Mouse (Mus musculus) midbrain, embryonic 12.5 days (tissue): ENCODE data around the gene Rnf220. TPM values are rescaled to one million over a fixed set of nuclear protein-coding genes. Genes with fewer than 3 reads are reported as not detected.

Experiments
- ATAC-seq: fragments of 200-750 bp; cut with Nextera tagmentation; 2 replicates; pipeline ENCODE4 v1.8.0; 2017; ENCODE audit warnings: low read depth, moderate TSS enrichment, moderate library complexity; ENCODE audit not compliant: low FRiP score
- H3K27ac ChIP-seq: fragments of 300-500 bp; sonication (generic); replicated peaks from 2 replicates; pipeline ENCODE4 v1.5.1; 2016; ENCODE audit warnings: mild to moderate bottlenecking
- H3K27me3 ChIP-seq: fragments of 300-500 bp; sonication (generic); 2 replicates; pipeline ENCODE4 v1.6.1; 2016; ENCODE audit warnings: mild to moderate bottlenecking
- H3K36me3 ChIP-seq: fragments of 300-500 bp; sonication (generic); 2 replicates; pipeline ENCODE4 v1.6.1; 2016
- H3K4me1 ChIP-seq: fragments of 300-500 bp; sonication (generic); 2 replicates; pipeline ENCODE4 v1.6.1; 2016
- H3K4me2 ChIP-seq: fragments of 300-500 bp; sonication (generic); replicated peaks from 2 replicates; pipeline ENCODE4 v1.6.1; 2016; ENCODE audit warnings: mild to moderate bottlenecking, moderate library complexity
- H3K4me3 ChIP-seq: fragments of 300-500 bp; sonication (generic); 2 replicates; pipeline ENCODE4 v1.5.1; 2016; ENCODE audit warnings: mild to moderate bottlenecking
- H3K9ac ChIP-seq: fragments of 300-500 bp; sonication (generic); replicated peaks from 2 replicates; pipeline ENCODE4 v1.6.1; 2016; ENCODE audit warnings: mild to moderate bottlenecking, moderate library complexity
- H3K9me3 ChIP-seq: fragments of 300-500 bp; sonication (generic); 2 replicates; pipeline ENCODE4 v1.6.1; 2016; ENCODE audit warnings: mild to moderate bottlenecking
- WGBS: fragments of 180-500 bp; shearing (Covaris S2); methylation state at CpG from one replicate; pipeline ENCODE4 v1.1.7; 2016; 5-methylcytosine and 5-hydroxymethylcytosine counted together
- polyA plus RNA-seq: library from polyadenylated mRNA; unstranded; fragments of >200 nt; fragmentation: Nextera tagmentation; extraction: Ambion mirVana; gene quantifications from 2 replicates; pipeline ENCODE4 v1.2.1, GENCODE M21; 2016

Gene Rnf220
- 108 and 118 TPM in 2 replicates for polyA plus RNA-seq

- under 1% methylated on average over 42 of the region's 42 CpGs for WGBS
- Histone ChIP-seq H3K36me3 (no peaks in the 10 kb centered on the region), H3K4me3 (peak within 1 kb of the TSS; percentile 46), H3K4me1 (peaks cover 37% of the 10 kb centered on the region), H3K27me3 (peaks cover 78% of the 10 kb centered on the region), H3K9me3 (0 out of 2 replicates have a peak, but pooled peaks cover under 1% of the 10 kb centered on the region), H3K27ac (peak within 1 kb of the TSS; percentile 87), H3K4me2 (peak within 1 kb of the TSS; percentile 60), H3K9ac (peak within 1 kb of the TSS; percentile 60)
- peak; percentile 96 for ATAC-seq
These were observed at the start of gene Rnf220 for GRCm38 (mm10) chr4:117496482-117497165. Gene Rnf220 (minus strand): TSS chr4:117497052.

- Histone ChIP-seq H3K4me2 (no peak overlapping the region), H3K9me3 (no peaks in the 10 kb centered on the region), H3K36me3 (no peaks in the 10 kb centered on the region), H3K9ac (no peak overlapping the region), H3K4me3 (no peak overlapping the region), H3K27ac (no peak overlapping the region), H3K4me1 (peaks cover 13% of the 10 kb centered on the region), H3K27me3 (0 out of 2 replicates have a peak, but pooled peaks cover 9% of the 10 kb centered on the region)
- WGBS = 89% methylated on average over 6 of the region's 6 CpGs
- no peak for ATAC-seq
These were observed 49.8 kb upstream of the Rnf220 start for GRCm38 (mm10) chr4:117546616-117547015.

- 0 out of 2 replicates have a peak, but pooled peaks cover 9% of the 10 kb centered on the region for H3K27me3 ChIP-seq
- H3K4me2 ChIP-seq = no peak overlapping the region
- H3K27ac ChIP-seq = no peak overlapping the region
- H3K36me3 ChIP-seq = no peaks in the 10 kb centered on the region
- no peaks in the 10 kb centered on the region for H3K9me3 ChIP-seq
- H3K9ac ChIP-seq = no peak overlapping the region
- 92% methylated on average over 3 of the region's 3 CpGs for WGBS
- H3K4me1 ChIP-seq = 0 out of 2 replicates have a peak, but pooled peaks cover 4% of the 10 kb centered on the region
- ATAC-seq = no peak
- H3K4me3 ChIP-seq = no peak overlapping the region
These were observed 48.6 kb upstream of the Rnf220 start for GRCm38 (mm10) chr4:117545448-117545847.

GRCm38 (mm10) chr4:117540571-117540970 lies 43.7 kb upstream of the Rnf220 start:
- no peak overlapping the region for H3K4me3 ChIP-seq
- no peak for ATAC-seq
- 71% methylated on average over 5 of the region's 5 CpGs for WGBS

GRCm38 (mm10) chr4:117539329-117539980 lies 42.6 kb upstream of the Rnf220 start:
- H3K9ac ChIP-seq = no peak overlapping the region
- no peak overlapping the region for H3K4me3 ChIP-seq
- H3K36me3 ChIP-seq = no peaks in the 10 kb centered on the region
- WGBS = 80% methylated on average over 8 of the region's 8 CpGs
- H3K27ac ChIP-seq = no peak overlapping the region
- ATAC-seq = no peak
- no peaks in the 10 kb centered on the region for H3K4me1 ChIP-seq
- peaks cover 20% of the 10 kb centered on the region; the same call in 1 of the 2 replicates for H3K27me3 ChIP-seq
- H3K9me3 ChIP-seq = no peaks in the 10 kb centered on the region
- no peak overlapping the region for H3K4me2 ChIP-seq

More at GRCm38 (mm10) chr4:117540571-117540970, 43.7 kb upstream of the Rnf220 start:
- Histone ChIP-seq H3K9ac (no peak overlapping the region), H3K27ac (no peak overlapping the region), H3K27me3 (peaks cover 20% of the 10 kb centered on the region; the same call in 1 of the 2 replicates), H3K9me3 (no peaks in the 10 kb centered on the region), H3K36me3 (no peaks in the 10 kb centered on the region), H3K4me1 (no peaks in the 10 kb centered on the region), H3K4me2 (no peak overlapping the region)

GRCm38 (mm10) chr4:117537002-117537401 lies 40.1 kb upstream of the Rnf220 start:
- Histone ChIP-seq H3K27me3 (peaks cover 17% of the 10 kb centered on the region), H3K9ac (no peak overlapping the region), H3K4me3 (no peak overlapping the region), H3K4me1 (no peaks in the 10 kb centered on the region), H3K9me3 (no peaks in the 10 kb centered on the region), H3K36me3 (no peaks in the 10 kb centered on the region), H3K27ac (no peak overlapping the region), H3K4me2 (no peak overlapping the region)
- 89% methylated on average over 7 of the region's 7 CpGs for WGBS
- no peak for ATAC-seq

GRCm38 (mm10) chr4:117535496-117536200 lies 38.8 kb upstream of the Rnf220 start:
- peaks cover 27% of the 10 kb centered on the region for H3K27me3 ChIP-seq
- H3K9ac ChIP-seq = no peak overlapping the region
- no peaks in the 10 kb centered on the region for H3K4me1 ChIP-seq
- 49% methylated on average over 9 of the region's 9 CpGs for WGBS
- H3K4me2 ChIP-seq = no peak overlapping the region
- H3K36me3 ChIP-seq = no peaks in the 10 kb centered on the region
- no peak for ATAC-seq
- no peak overlapping the region for H3K4me3 ChIP-seq
- no peaks in the 10 kb centered on the region for H3K9me3 ChIP-seq
- no peak overlapping the region for H3K27ac ChIP-seq

- Histone ChIP-seq H3K27me3 (peaks cover 59% of the 10 kb centered on the region), H3K4me3 (no peak overlapping the region), H3K9me3 (no peaks in the 10 kb centered on the region), H3K36me3 (no peaks in the 10 kb centered on the region), H3K27ac (no peak overlapping the region), H3K4me1 (peaks cover 2% of the 10 kb centered on the region; the same call in 1 of the 2 replicates), H3K4me2 (no peak overlapping the region), H3K9ac (no peak overlapping the region)
- 66% methylated on average over 4 of the region's 4 CpGs for WGBS
- ATAC-seq = no peak
These were observed 33.0 kb upstream of the Rnf220 start for GRCm38 (mm10) chr4:117529843-117530242.

- Histone ChIP-seq H3K36me3 (no peaks in the 10 kb centered on the region), H3K9ac (no peak overlapping the region), H3K4me2 (no peak overlapping the region), H3K27me3 (peaks cover 67% of the 10 kb centered on the region), H3K27ac (no peak overlapping the region), H3K9me3 (no peaks in the 10 kb centered on the region), H3K4me1 (peaks cover 2% of the 10 kb centered on the region; the same call in 1 of the 2 replicates), H3K4me3 (no peak overlapping the region)
- WGBS = 27% methylated on average over 1 of the region's 1 CpGs
- no peak for ATAC-seq
These were observed 31.1 kb upstream of the Rnf220 start for GRCm38 (mm10) chr4:117527952-117528351.

GRCm38 (mm10) chr4:117527116-117527899 lies 30.5 kb upstream of the Rnf220 start:
- peaks cover 70% of the 10 kb centered on the region for H3K27me3 ChIP-seq

GRCm38 (mm10) chr4:117525990-117526389 lies 29.1 kb upstream of the Rnf220 start:
- H3K9me3 ChIP-seq = no peaks in the 10 kb centered on the region
- ATAC-seq = no peak
- H3K9ac ChIP-seq = no peak overlapping the region
- H3K27ac ChIP-seq = no peak overlapping the region
- peaks cover 66% of the 10 kb centered on the region for H3K27me3 ChIP-seq
- H3K36me3 ChIP-seq = no peaks in the 10 kb centered on the region
- 96% methylated on average over 5 of the region's 5 CpGs for WGBS
- no peak overlapping the region for H3K4me2 ChIP-seq
- H3K4me3 ChIP-seq = no peak overlapping the region
- peaks cover 2% of the 10 kb centered on the region; the same call in 1 of the 2 replicates for H3K4me1 ChIP-seq

More at GRCm38 (mm10) chr4:117527116-117527899, 30.5 kb upstream of the Rnf220 start:
- Histone ChIP-seq H3K4me3 (no peak overlapping the region), H3K27ac (no peak overlapping the region), H3K9me3 (no peaks in the 10 kb centered on the region), H3K4me1 (peaks cover 2% of the 10 kb centered on the region; the same call in 1 of the 2 replicates), H3K36me3 (no peaks in the 10 kb centered on the region), H3K9ac (no peak overlapping the region), H3K4me2 (no peak overlapping the region)
- WGBS = 64% methylated on average over 9 of the region's 9 CpGs
- ATAC-seq = no peak
